Mouse (Mus musculus) heart, embryonic 11.5 days (tissue): ENCODE measurements around the gene Cables2. TPM values are rescaled to one million over a fixed set of nuclear protein-coding genes. Genes with fewer than 3 reads are reported as not detected.

Experiments
- ATAC-seq: fragments of 200-750 bp; cut with Nextera tagmentation; replicated peaks from 2 replicates; pipeline ENCODE4 v1.8.0; 2017; ENCODE audit warnings: moderate library complexity; ENCODE audit not compliant: insufficient number of reproducible peaks, low FRiP score, low TSS enrichment
- H3K27ac ChIP-seq: fragments of 300-500 bp; sonication (generic); 2 replicates; pipeline ENCODE4 v1.5.1; 2014; ENCODE audit warnings: mild to moderate bottlenecking, low read depth, low read length
- H3K27me3 ChIP-seq: fragments of 300-500 bp; sonication (generic); 2 replicates; pipeline ENCODE4 v1.6.1; 2014; ENCODE audit warnings: mild to moderate bottlenecking, low read length, mixed read lengths; ENCODE audit not compliant: control insufficient read depth, insufficient read depth
- H3K36me3 ChIP-seq: fragments of 300-500 bp; sonication (generic); 2 replicates; pipeline ENCODE4 v1.6.1; 2014; ENCODE audit warnings: mild to moderate bottlenecking, low read length, moderate library complexity, mixed read lengths; ENCODE audit not compliant: control insufficient read depth, insufficient read depth
- H3K4me1 ChIP-seq: fragments of 300-500 bp; sonication (generic); 2 replicates; pipeline ENCODE4 v1.6.1; 2014; ENCODE audit warnings: low read length; ENCODE audit not compliant: control insufficient read depth, insufficient read depth
- H3K4me2 ChIP-seq: fragments of 300-500 bp; sonication (generic); 2 replicates; pipeline ENCODE4 v1.6.1; 2014; ENCODE audit warnings: mild to moderate bottlenecking, moderate library complexity
- H3K4me3 ChIP-seq: fragments of 300-500 bp; sonication (generic); 2 replicates; pipeline ENCODE4 v1.5.1; 2014; ENCODE audit warnings: low read depth, low read length
- H3K9ac ChIP-seq: fragments of 300-500 bp; sonication (generic); 2 replicates; pipeline ENCODE4 v1.6.1; 2014; ENCODE audit warnings: mild to moderate bottlenecking, low read depth, low read length, moderate library complexity
- H3K9me3 ChIP-seq: fragments of 300-500 bp; sonication (generic); replicated peaks from 2 replicates; pipeline ENCODE4 v1.6.1; 2016; ENCODE audit warnings: low read length; ENCODE audit not compliant: control insufficient read depth
- WGBS: fragments of 180-500 bp; shearing (Covaris S2); extraction: QIAGEN DNeasy Blood & Tissue Kit; methylation state at CpG from one replicate; pipeline ENCODE4 v1.1.7; 2014; ENCODE audit not compliant: insufficient replicate concordance; 5-methylcytosine and 5-hydroxymethylcytosine counted together
- microRNA-seq: library from miRNA; unstranded; fragments of <30 nt; microRNA quantifications from one replicate; pipeline ENCODE4, GENCODE M21; 2016; ENCODE audit warnings: borderline number of aligned reads
- polyA plus RNA-seq: library from polyadenylated mRNA; unstranded; fragments of >200 nt; fragmentation: Nextera tagmentation; extraction: Ambion mirVana; gene quantifications from 2 replicates; pipeline ENCODE4 v1.2.1, GENCODE M21; 2014

Cables2 gene
- polyA plus RNA-seq, 1 experiment from 2014 or later: 11.8 TPM

GRCm38 (mm10) chr2:180215951-180216350 is 57.3 kb downstream of the Cables2 start:
- Histone ChIP-seq H3K36me3 (no peaks in the 10 kb centered on the region), H3K4me3 (no peak overlapping the region), H3K27me3 (no peaks in the 10 kb centered on the region), H3K4me1 (peaks cover 37% of the 10 kb centered on the region), H3K9ac (no peak overlapping the region), H3K4me2 (no peak overlapping the region), H3K27ac (no peak overlapping the region), H3K9me3 (peaks cover 2% of the 10 kb centered on the region; the same call in 1 of the 2 replicates)
- no peak for ATAC-seq
- WGBS: 65% methylated on average over 6 of the region's 6 CpGs

GRCm38 (mm10) chr2:180215011-180215461 is 58.3 kb downstream of the Cables2 start:
- no peaks in the 10 kb centered on the region for H3K27me3 ChIP-seq
- 66% methylated on average over 8 of the region's 8 CpGs for WGBS
- H3K4me2 ChIP-seq: no peak overlapping the region
- 0 out of 2 replicates have a peak overlapping the region, but pooled peaks have one; percentile 22 for H3K27ac ChIP-seq
- H3K9ac ChIP-seq: 0 out of 2 replicates have a peak overlapping the region, but pooled peaks have one; percentile 19
- peaks cover 37% of the 10 kb centered on the region for H3K4me1 ChIP-seq
- H3K36me3 ChIP-seq: no peaks in the 10 kb centered on the region
- H3K9me3 ChIP-seq: peaks cover 2% of the 10 kb centered on the region; the same call in 1 of the 2 replicates
- no peak for ATAC-seq
- no peak overlapping the region for H3K4me3 ChIP-seq

DNA sequence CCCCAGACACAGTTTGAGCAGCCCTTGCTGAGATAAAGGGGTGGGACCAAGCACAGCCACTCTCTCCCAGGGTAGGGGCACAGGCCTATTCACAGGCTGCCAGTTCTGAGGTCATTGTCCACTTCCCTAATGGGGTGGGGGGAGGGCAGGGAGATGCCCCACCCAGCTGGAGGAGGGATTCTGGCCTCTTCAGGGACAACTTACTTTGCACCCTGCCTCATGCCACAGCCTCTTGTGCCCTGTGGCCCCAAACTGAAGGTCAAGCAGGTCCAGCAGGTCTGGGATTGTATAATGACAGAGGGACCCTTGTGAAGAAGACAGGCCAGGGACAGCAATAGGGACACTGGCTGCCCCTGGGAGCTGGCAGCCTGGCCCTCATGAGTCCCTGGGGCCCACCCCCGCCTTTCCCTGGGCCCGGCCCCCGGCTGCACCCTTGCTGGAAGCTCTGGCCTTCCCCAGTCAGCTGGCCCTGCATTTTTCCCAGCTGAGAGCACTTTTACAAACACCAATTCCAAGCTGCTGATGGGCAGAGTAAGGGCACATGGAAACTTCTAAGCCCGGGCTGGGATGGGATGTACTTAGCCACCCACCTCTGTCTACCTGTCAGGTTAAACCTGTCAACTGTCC is 58.8 kb downstream of the Cables2 start:
- 0 out of 2 replicates have a peak overlapping the region, but pooled peaks have one; percentile 19 for H3K9ac ChIP-seq
- 0 out of 2 replicates have a peak, but pooled peaks have one; percentile 29 for ATAC-seq

GRCm38 (mm10) chr2:180212255-180212654 is 61.0 kb downstream of the Cables2 start:
- H3K9me3 ChIP-seq: peaks cover 2% of the 10 kb centered on the region; the same call in 1 of the 2 replicates
- no peak overlapping the region for H3K9ac ChIP-seq
- H3K27me3 ChIP-seq: no peaks in the 10 kb centered on the region
- no peaks in the 10 kb centered on the region for H3K36me3 ChIP-seq
- H3K4me2 ChIP-seq: no peak overlapping the region
- no peak overlapping the region for H3K4me3 ChIP-seq
- H3K4me1 ChIP-seq: peaks cover 22% of the 10 kb centered on the region
- WGBS: 91% methylated on average over 3 of the region's 3 CpGs
- H3K27ac ChIP-seq: no peak overlapping the region
- ATAC-seq: no peak

More for the DNA sequence above, 58.8 kb downstream of the Cables2 start:
- no peaks in the 10 kb centered on the region for H3K36me3 ChIP-seq
- H3K9me3 ChIP-seq: peaks cover 2% of the 10 kb centered on the region; the same call in 1 of the 2 replicates
- no peaks in the 10 kb centered on the region for H3K27me3 ChIP-seq
- peaks cover 37% of the 10 kb centered on the region for H3K4me1 ChIP-seq
- no peak overlapping the region for H3K4me2 ChIP-seq
- WGBS: 62% methylated on average over 4 of the region's 4 CpGs
- no peak overlapping the region for H3K4me3 ChIP-seq
- 0 out of 2 replicates have a peak overlapping the region, but pooled peaks have one; percentile 22 for H3K27ac ChIP-seq

DNA sequence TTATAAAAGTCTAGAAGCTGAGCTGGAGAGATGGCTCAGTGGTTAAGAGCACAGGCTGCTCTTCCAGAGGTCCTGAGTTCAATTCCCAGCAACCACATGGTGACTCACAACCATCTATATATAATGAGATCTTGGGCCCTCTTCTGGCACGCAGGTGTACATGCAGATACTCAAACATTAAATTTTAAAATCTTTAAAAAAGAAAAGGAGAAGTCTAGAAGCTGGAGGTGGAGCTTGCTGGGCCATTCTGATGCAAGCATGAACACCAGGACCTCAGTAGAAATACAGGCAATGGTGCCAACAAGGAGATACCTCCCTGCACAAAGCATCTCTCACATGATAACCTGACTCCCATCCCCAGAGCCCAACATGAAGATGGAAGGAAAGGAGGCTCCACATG is 64.3 kb downstream of the Cables2 start:
- no peak overlapping the region for H3K27ac ChIP-seq
- no peak for ATAC-seq
- no peaks in the 10 kb centered on the region; the same call in none of the 2 replicates for H3K4me1 ChIP-seq
- H3K9ac ChIP-seq: no peak overlapping the region
- H3K9me3 ChIP-seq: peaks cover 2% of the 10 kb centered on the region; the same call in 1 of the 2 replicates
- H3K27me3 ChIP-seq: no peaks in the 10 kb centered on the region
- no peak overlapping the region for H3K4me2 ChIP-seq
- 84% methylated on average over 1 of the region's 1 CpGs for WGBS
- no peak overlapping the region for H3K4me3 ChIP-seq
- no peaks in the 10 kb centered on the region for H3K36me3 ChIP-seq

Small RNAs within 50 kb of the gene (microRNA-seq; reads per million reads assigned to microRNA genes)
- 0.68 reads per million, percentile 4 among the genes with 10 or more reads in this experiment for gene Mir3091

Other genes starting within 250 kb of the Cables2 start
- 3.9 and 4.3 TPM in 2 replicates for gene Lsm14b, start 248.5 kb downstream of the Cables2 start, polyA plus RNA-seq
- 495 and 521 TPM in 2 replicates for gene Psma7, start 231.1 kb downstream of the Cables2 start, polyA plus RNA-seq
- gene Ss18l1, start 231.0 kb downstream of the Cables2 start, polyA plus RNA-seq: 2.3 and 4.8 TPM in 2 replicates
- 24.6 and 27.3 TPM in 2 replicates for gene Mtg2, start 202.9 kb downstream of the Cables2 start, polyA plus RNA-seq
- not detected in 2 replicates for gene Hrh3, start 169.0 kb downstream of the Cables2 start, polyA plus RNA-seq
- 33.4 and 36.1 TPM in 2 replicates for gene Osbpl2, start 154.2 kb downstream of the Cables2 start, polyA plus RNA-seq
- 121 and 126 TPM in 2 replicates for gene Adrm1, start 102.0 kb downstream of the Cables2 start, polyA plus RNA-seq
- gene Lama5, start 47.6 kb downstream of the Cables2 start, polyA plus RNA-seq: 24.0 and 27.5 TPM in 2 replicates
- gene Rps21, start 16.1 kb downstream of the Cables2 start, polyA plus RNA-seq: 347 and 390 TPM in 2 replicates
- gene Rbbp8nl, start 16.4 kb upstream of the Cables2 start, polyA plus RNA-seq: 0.10 TPM in 1 of 2 replicates, not detected in the other
- gene Gata5, start 61.2 kb upstream of the Cables2 start, polyA plus RNA-seq: 25.7 and 28.0 TPM in 2 replicates
- gene Slco4a1, start 182.7 kb upstream of the Cables2 start, polyA plus RNA-seq: 0.35 TPM in 1 of 2 replicates, not detected in the other
- gene Ntsr1, start 226.5 kb upstream of the Cables2 start, polyA plus RNA-seq: 0.36 and 0.52 TPM in 2 replicates